Mouse (Mus musculus) kidney, adult 8-10 months (tissue): Measurements from ENCODE around the gene Exoc6.
A peak's percentile ranks its signal among the peaks of the same experiment; 100 is the strongest.

ENCODE experiments used
- DNase-seq, 2 experiments: peaks; one replicate each; pipeline ENCODE4 v3.0.0; 2022

The Exoc6 gene

DNA sequence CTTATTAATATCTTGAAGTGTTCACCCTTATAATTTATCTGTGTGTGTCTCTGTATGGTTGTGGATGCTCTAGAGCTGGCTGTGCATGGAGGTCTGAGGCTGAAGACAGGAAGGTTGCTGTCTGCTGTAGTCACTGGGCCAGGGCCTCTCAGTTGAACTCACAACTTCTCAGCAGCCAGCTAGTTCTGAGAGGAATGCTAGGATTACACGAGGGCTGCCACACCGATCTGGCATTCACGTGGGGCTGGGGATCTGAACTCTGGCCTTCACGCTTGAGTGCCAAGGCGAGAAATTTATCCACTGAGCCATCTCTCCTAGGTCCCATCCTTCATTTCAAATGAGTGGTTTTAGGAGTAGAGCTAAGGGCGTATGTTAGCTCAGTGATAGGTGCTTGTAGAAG, 30.2 kb downstream of the Exoc6 start:
- DNase-seq: peak; percentile 74 to 79

DNA sequence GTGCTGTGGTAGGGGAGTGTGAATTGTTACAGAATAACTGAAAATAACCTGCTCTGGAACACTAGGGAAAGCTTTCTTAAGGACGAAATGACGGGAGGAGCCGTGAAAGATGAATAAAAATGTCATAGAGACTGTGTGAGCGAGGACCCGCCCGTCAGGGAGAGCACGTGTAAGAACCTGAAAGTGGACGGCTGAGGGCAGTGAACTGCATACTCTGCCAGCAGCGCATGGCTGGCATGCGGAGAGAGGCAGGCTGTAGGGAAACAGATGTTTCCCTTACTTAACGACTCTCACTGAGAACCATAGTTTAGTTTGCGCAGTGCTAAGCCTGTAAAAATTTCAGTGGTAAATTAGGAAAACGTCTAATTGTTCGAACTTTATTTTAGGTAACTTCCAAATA, 35.0 kb downstream of the Exoc6 start:
- DNase-seq: no peak

DNA sequence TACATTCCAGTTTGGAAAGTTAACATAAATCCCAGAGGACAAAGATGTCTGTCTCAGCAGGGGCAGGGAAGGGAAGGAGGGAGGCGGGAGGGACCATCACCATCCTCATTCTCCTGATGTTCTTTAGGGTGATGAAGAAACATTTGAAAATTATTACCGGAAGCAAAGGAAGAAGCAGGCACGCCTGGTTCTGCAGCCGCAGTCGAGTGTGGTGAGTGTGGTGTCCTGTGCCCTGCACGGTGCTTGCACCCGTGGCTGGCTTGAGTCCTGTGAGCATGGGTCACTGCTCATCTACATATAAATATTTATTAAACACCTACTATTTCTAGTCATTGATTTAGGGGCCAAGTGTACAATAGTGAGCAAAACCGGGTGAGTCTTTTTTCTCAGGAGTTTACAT, 35.5 kb downstream of the Exoc6 start:
- DNase-seq: peak in 1 of 2 experiments; percentile 15

DNA sequence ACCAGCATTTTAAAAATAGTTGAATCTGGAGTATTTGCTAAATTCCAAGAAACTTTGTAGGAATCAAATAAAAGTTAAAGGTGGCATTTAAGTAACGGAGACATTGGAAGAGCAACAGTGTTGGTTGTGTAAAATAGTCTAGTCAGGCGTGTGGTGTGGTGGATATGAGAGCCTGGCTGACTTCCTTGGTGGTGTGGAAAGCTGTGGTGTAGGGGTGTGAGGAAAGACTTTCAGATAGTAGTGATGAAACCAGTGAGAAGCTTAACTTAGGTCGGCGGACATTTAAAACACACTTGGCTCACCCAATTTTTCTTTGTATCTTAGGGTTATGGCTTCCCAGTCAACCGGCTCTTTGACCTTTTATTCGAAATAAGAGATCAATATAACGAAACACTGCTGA, 40.3 kb downstream of the Exoc6 start:
- DNase-seq: no peak

DNA sequence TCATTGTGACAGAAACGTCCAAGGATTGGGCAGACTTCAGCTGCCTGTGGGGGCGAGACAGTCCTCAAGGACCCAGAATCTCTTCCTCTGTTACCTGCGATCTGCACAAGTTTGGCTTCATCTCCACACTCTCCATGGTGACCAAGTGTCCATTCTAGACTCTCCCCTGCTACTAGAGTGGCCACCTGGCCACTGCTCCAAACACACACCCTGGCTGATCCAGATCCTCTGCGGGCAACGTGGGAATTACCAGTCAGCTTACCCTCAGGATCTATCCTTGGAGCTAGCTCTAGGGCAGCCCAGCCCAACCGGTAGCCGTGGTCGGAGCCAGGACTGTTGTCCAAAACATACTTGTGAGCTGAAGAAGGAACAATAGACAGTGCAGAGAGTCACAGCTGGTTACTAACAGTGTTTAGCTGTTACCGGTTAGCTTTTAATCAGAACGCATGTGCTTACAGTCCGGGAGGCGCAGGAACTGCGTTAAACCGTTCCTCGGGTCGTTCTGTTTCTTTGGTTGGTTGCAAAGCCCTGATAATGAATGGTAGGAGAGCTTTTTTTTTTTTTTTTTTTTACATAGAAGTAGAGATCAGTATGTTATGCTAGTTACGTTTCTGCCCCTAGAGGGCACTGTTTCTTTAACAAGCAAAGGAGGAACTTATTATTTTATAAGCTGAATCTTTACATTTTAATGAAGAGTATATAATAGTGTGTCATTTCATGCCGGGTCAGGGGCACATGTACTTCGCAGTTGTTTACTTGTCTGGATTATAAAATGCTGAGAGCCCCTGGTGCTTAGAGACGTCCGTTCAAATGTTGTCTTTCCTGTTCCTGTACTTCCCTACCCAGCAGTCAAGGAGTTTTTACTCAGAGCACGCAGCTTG, 52.0 kb downstream of the Exoc6 start:
- DNase-seq: peak; percentile 4 to 12

DNA sequence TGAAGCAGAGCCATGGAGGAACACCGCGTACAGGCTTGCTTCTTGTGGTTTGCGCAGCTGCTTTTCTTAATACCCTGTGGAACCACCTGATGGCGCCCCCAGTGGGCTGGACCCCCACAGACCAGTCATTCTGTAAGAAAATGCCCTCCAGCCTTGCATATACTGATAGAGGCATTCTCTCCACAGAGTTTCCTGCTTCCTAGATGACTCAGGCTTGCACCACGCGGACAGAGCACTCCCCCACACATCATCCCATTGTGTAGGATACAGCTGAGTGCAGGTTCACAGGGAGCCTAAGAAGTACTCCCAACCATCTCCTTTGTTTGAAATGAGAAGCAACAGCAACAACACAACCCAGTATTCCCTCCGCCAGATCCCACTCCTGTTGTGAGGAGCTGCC, 59.8 kb downstream of the Exoc6 start:
- DNase-seq: no peak

DNA sequence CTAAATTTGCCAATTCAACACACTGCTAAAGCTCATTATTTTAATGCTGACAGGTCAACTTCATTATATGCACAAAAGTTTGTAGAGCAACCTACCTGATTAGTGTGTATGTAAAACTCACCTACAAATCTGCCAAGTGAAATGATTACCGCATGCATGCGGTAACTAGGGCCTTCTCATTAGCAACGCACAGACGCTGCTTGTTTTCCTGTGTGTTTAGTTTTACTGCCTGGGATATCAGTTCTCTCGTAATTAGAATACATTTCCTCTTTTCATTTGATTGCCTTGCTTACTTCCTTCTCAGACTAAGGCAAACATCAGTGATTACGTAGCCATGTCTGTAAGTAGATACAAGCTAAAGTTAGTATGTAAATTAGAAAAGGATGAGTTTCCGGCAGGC, 62.7 kb downstream of the Exoc6 start:
- DNase-seq: no peak

DNA sequence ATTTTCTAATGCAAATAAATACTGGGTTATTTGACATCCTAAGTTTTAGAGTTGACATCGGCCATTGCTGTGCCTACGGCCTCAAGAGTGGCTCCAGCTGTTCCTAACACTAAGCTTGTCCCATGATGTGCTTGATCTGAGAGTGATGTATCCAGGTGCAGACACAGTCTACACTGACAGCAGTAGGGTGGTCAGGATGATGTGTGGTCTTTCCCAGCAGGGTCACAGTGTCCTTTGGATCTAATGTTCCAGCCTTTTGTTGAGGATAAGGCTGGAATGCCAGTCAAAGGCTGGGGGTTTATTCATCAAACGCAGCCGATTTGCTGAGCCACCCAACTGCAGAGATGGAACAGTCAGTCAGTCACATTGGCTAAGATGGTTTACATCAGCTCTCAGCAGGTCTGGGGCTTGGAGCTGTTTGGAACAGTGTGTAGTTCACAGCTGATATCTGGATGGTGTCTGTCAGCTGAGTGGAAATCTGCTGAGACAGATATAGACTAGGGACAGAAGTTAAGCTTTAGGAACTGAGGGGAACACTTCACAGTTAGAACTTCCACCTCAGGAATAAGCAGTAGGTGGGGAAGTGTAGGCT, 64.9 kb downstream of the Exoc6 start:
- DNase-seq: no peak

DNA sequence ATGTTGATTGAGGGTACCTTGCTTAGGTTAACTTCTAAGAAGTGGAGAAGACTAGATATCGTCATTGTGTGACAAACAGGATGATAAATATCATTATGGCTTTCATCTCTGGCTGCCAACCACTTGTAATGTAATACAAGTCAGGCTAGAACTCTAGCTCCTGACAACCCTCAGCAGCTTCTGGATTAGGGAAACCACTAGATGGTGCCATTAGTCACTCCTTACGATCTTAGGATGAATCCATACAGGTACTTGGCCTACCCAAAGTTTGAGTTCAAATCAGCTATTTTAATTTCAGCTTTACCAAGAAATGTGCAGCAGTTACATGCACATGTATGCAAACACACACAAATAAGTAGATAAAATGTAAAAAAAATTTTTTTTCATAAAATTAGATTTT, 97.8 kb downstream of the Exoc6 start:
- no peak for DNase-seq

DNA sequence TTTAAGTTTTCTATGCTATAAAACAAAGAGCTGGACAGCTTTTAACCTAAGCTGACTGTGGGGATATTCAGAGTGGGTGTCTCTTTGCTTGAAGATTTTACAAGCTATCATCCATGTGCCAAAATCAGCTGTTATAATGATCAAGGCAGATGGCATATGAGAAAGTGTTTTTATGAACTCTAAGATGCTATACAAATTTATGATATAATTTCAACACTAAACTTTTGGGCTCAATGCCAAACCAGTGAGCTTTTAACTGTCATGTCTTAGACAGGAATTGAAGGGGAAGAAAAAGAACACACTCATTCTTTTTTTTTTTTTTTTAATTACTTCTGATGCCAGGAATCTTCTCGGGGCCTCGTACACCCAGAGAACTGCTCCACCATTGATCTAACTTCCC, 100.3 kb downstream of the Exoc6 start:
- no peak for DNase-seq

DNA sequence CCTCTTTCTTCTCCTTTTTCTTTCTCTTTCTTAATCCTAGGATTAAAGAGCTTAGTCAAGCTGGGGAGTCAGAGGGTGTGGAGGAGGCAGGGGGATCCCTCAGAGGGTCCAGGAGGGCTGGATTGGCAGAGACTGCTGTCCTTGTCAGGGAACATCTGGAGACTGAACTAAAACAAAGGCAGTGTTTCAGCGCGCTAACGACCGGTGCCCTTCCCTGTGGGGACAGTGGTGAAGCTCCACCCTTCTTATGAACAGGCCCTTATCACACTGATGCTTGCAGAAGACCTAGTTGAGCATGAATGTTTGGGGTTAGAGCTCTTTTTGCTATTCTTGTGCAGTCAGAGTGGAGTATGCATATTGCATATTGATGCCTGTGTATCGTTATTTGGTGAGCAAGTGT, 103.8 kb downstream of the Exoc6 start:
- DNase-seq: no peak

DNA sequence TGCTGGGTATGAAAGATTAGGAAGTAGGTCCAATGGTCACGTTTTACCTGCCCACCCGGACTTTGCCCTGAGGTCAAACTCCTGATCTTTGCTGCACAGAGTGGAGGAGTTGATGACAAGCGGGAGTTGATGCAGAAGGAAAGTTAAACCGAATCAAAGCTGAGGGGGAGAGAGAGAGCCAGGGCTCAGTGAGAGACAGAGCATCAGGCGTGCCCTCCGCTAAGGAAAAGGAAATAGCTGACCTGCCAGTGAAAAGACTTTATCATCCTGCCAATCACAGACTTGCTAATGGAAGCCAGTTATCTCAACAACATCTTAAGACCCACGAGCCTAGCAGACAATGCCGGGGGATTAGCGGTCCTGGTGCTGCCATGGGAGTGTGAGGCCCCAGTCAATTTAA, 106.2 kb downstream of the Exoc6 start:
- DNase-seq: peak; percentile 69 to 80

DNA sequence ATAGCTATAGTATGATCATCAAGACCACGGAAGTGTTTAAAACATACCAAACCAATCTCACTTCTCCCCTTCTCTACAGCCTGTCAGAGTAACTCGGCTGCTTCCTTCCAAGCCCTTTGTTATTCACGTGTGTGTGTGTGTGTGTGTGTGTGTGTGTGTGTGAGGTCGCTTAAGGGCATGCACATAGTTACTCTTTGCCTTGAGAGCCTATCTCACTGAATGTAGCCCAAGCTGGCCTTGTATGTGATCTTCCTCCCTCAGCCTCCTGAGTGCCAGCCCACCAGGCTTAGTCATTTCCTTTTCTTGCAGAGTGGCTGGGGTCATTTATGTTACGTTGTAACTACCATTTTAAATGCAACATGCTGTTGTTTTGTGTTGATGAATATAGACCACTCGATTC, 115.0 kb downstream of the Exoc6 start:
- DNase-seq: no peak

DNA sequence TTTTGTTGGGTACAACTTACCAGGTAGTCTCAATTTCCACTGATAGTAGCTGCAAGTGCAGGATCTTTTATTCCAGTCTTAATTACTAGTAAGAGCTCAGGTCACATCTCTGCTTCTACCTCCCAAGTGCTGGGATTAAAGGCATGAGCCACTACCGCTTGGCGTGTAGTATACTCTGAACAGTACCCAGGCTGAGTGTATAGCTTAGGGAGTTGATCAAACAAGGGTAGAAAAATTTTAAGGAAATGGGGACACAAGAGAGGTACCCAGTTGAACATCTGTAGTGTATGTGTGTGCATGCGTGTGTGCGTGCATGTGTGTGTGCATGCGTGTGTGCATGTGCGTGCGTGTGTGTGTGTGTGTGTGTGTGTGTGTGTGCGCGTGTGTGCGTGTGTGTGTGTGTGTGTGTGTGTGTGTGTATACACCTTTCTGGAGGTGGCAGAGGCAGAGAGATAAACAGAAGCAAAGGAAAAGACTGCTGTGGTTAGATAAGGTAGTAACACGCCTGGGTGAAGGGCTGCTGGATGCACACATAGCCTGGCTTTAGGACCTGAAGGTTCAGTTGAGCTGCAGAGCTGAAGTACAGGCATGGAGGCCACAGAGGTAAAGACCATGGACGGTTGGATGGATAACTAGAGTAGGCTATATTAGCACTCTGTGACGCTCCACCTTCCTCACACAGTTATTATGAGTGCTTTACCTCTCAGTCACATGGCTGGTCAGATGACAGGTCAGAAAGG, 117.8 kb downstream of the Exoc6 start:
- no peak for DNase-seq

DNA sequence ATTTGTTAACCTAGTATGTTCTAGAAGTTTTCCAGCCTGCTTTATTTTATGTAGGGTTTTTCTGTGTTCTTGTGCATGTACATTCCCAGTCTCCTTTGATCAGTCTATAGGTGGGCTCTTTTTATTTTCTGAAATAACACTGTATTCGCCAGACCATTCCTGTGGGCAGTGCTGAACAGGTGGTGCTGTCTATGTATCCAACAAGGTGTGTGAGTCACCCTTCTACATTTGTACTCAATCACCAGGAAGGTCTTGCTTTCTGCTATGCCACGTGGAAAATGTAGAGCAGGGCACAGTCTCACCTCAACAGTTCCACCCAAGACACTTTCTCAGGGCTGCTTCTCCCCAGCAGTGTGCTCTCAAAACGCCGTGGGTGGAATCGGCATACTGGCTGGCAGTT, 118.4 kb downstream of the Exoc6 start:
- DNase-seq: no peak

DNA sequence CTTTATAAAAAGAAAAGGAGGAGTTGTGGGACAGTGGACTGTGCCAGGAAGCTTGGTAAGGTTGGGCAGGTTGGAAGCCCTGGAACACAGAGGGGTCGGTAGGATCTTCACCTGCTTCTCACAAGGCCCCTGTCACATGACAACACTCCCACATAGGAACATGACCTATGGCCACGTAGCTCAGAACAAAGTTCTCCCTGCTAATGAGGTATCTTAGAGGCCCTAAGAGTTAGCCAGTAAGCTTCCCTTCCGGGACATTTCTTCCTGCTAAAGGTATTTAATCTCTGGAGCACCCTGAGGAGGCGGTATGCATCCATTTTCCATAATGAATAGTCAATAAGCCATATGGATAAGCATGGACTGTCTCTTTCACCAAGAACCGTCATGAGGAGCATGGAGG, 119.3 kb downstream of the Exoc6 start:
- DNase-seq: no peak

DNA sequence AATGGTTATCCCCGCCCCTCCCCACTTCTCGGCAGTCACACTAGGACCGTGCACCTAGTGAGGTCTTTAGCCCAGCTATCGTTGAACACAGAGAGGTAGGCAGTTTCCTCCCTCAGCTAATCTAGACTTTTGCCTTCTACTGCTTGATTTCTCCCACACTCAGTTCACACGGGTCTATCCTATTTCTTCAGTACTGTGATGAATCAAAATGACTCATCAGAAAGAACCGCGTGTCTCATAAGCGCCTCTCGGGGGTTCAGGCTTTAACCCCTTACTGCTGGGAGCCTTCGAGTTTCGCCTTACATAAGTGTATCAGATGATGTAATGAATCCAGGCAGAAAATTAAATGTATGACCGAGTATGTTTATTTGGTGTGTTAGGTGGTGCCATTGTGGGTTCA, 123.2 kb downstream of the Exoc6 start:
- no peak for DNase-seq

DNA sequence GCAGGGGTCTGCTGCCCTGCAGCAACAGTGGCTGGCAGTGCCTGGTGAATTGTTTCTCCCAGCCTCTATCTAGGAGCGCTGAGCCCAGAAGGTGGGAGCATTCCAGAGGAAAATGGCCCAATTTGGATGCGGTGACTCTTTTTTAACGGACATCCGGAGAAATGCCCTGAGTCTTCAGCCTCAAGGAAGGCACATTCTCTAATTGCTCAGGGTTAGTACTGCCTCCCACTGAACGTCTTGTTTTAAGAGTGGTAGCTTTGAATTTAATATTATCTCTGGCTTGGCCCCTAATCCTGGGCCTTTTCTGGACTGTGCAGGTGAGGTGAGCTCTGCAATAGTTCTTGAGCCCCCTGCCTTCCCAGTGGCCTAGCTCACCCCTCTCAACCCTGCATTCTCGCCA, 135.1 kb downstream of the Exoc6 start, which contains the start of gene Cyp26c1:
TSS of gene Cyp26c1 (plus strand) at position 301 of the 400 bp plus-strand sequence.
- no peak for DNase-seq

DNA sequence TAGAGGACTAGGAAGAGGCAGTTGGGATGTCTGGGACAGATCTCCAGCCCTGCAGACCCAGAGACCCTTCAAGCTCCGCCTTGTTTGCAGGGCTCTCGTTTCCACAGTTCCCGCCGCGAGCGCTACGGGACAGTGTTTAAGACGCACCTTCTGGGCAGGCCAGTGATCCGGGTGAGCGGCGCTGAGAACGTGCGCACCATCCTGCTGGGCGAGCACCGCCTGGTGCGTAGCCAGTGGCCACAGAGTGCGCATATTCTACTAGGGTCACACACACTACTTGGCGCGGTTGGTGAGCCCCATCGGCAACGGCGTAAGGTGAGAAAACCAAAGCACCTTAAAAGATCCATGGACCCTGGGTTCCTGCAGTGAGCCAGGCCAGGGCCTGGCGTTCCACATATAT, 136.1 kb downstream of the Exoc6 start:
- DNase-seq: no peak

DNA sequence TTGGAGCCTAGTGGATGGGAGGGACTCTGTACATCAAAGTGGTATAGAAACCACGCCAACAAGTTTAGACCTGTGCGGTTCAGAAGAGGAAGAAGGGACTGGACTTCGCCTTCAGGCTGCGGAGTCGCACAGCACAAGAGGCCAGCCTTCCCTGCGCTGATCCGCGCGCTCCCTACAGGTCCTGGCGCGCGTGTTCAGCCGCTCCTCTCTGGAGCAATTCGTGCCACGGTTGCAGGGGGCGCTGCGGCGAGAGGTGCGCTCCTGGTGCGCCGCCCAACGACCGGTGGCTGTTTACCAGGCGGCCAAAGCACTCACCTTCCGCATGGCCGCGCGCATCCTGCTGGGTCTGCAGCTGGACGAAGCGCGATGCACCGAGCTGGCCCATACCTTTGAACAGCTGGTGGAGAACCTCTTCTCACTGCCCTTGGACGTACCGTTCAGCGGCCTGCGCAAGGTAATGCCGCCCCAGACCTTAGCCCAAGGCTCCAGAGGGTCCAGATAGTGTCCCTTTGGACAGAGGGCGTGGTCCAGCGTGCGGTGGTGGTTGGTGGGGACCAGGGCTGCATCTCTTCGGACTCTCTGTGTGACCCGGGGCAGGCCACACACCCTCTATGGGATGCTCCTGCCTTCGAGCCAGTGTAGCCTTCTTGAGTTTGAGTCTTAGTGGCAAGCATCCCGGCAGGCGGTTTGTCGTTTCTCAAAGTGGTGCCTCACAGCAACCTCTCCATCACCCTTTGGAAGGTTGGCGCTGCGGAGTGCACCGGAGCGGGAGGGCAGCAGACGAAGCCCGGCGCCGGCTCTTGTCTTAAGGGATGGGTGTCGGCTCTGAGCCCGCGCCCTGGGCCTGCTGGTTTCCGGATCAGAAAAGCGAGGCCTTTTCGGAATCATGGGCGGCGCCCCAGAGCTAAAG, 137.0 kb downstream of the Exoc6 start:
- DNase-seq: no peak

DNA sequence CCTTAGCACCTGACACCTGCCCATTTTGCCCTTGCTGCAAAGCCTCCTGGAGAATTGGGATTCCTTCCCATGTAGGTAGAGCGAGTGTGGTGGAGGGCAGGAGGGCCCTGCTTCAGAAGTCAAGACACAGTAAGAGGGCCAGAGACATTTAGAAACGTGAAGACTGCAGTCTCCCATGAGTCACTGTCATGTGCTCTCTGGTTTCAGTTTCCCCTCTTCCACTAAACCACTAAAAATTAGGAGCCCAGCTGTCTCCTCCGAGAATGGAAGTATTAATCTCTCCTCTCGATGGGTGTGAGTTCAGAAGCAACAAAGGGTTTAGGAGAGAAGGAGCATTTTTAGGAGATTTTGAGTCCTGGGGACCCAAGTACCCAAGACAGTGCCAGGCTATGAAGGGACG, 139.3 kb downstream of the Exoc6 start:
- no peak for DNase-seq

DNA sequence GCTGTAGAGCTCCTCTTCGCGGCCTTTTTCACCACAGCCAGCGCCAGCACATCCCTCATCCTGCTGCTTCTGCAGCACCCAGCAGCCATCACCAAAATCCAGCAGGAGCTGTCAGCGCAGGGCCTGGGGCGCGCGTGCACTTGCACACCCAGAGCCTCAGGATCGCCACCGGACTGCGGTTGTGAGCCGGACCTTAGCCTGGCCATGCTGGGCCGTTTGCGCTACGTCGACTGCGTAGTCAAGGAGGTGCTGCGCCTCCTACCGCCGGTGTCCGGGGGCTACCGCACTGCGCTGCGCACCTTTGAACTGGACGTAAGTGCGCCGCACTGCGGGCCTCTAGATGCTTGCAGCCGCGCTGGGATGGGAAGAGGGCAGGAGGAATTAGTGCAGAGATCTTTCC, 140.5 kb downstream of the Exoc6 start:
- DNase-seq: no peak

DNA sequence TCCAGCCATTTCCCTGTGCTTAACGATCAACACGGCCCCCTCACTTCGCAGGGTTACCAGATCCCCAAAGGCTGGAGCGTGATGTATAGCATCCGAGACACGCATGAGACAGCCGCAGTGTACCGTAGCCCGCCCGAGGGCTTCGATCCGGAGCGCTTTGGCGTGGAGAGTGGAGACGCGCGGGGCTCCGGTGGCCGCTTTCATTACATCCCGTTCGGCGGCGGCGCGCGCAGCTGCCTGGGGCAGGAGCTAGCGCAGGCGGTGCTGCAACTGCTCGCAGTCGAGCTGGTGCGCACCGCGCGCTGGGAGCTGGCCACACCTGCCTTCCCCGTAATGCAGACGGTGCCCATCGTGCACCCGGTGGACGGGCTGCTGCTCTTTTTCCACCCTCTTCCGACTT, 142.7 kb downstream of the Exoc6 start:
- DNase-seq: no peak
